Mouse (Mus musculus): Measurements from ENCODE around the gene Fam169a. TPM values are rescaled to one million over a fixed set of nuclear protein-coding genes. Genes with fewer than 3 reads are reported as not detected.
"Not testable (repeated sequence)": the region's sequence is repeated elsewhere in the genome, so short reads cannot be mapped to it uniquely, and the experiment has no call there.

Gene Fam169a
- total RNA-seq, 4 experiments from 2014 or later, result 38.5 to 43.1 (median 40.1) TPM

- DNase-seq (ENCODE audit: low spot score in 2 of 2), result no peak
These were observed 10.5 kb downstream of the Fam169a start for GRCm38 (mm10) chr13:97077556-97077955.

GRCm38 (mm10) chr13:97080201-97080600 is 13.1 kb downstream of the Fam169a start:
- DNase-seq (ENCODE audit: low spot score in 2 of 2), result no peak

GRCm38 (mm10) chr13:97080615-97081014 is 13.5 kb downstream of the Fam169a start:
- DNase-seq (ENCODE audit: low spot score in 2 of 2), result no peak

- DNase-seq (ENCODE audit: low spot score in 2 of 2), result no peak
These were observed 15.3 kb downstream of the Fam169a start for GRCm38 (mm10) chr13:97082432-97082831.

- DNase-seq (ENCODE audit: low spot score in 2 of 2), result no peak
These were observed 19.2 kb downstream of the Fam169a start for GRCm38 (mm10) chr13:97086316-97086715.

GRCm38 (mm10) chr13:97087421-97087820 is 20.3 kb downstream of the Fam169a start:
- no peak for DNase-seq (ENCODE audit: low spot score in 2 of 2)

GRCm38 (mm10) chr13:97088183-97088582 is 21.1 kb downstream of the Fam169a start:
- no peak for DNase-seq (ENCODE audit: low spot score in 2 of 2)

- DNase-seq (ENCODE audit: low spot score in 2 of 2), result no peak
These were observed 28.6 kb downstream of the Fam169a start for GRCm38 (mm10) chr13:97095726-97096125.

- DNase-seq (ENCODE audit: low spot score in 2 of 2), result peak; percentile 38 to 66
These were observed 32.2 kb downstream of the Fam169a start, which contains the start of gene Gm6169 for GRCm38 (mm10) chr13:97099187-97099852. TSS of gene Gm6169 (minus strand) at chr13:97099237.

GRCm38 (mm10) chr13:97104996-97105395 is 37.9 kb downstream of the Fam169a start:
- DNase-seq (ENCODE audit: low spot score in 2 of 2), result peak; percentile 26 to 29

GRCm38 (mm10) chr13:97107721-97108120 is 40.6 kb downstream of the Fam169a start:
- DNase-seq (ENCODE audit: low spot score in 2 of 2), result not testable (repeated sequence)

- no peak for DNase-seq (ENCODE audit: low spot score in 2 of 2)
These were observed 42.0 kb downstream of the Fam169a start for GRCm38 (mm10) chr13:97109046-97109445.

- no peak for DNase-seq (ENCODE audit: low spot score in 2 of 2)
These were observed 54.3 kb downstream of the Fam169a start for GRCm38 (mm10) chr13:97121341-97121740.

- not testable (repeated sequence) for DNase-seq (ENCODE audit: low spot score in 2 of 2)
These were observed 62.6 kb downstream of the Fam169a start for GRCm38 (mm10) chr13:97129654-97130053.

- not testable (repeated sequence) for DNase-seq (ENCODE audit: low spot score in 2 of 2)
These were observed 63.3 kb downstream of the Fam169a start for GRCm38 (mm10) chr13:97130413-97130812.

GRCm38 (mm10) chr13:97137466-97138400 is 70.6 kb downstream of the Fam169a start, which contains the start of the genes Gfm2 and Nsa2:
TSS of gene Gfm2 (plus strand) at chr13:97137937.
TSS of gene Nsa2 (minus strand) at chr13:97137937.
- DNase-seq (ENCODE audit: low spot score in 2 of 2), result peak; percentile 88 to 92

GRCm38 (mm10) chr13:97138404-97138931 is 71.4 kb downstream of the Fam169a start:
- not testable (repeated sequence) for DNase-seq (ENCODE audit: low spot score in 2 of 2)

GRCm38 (mm10) chr13:97142321-97142720 is 75.2 kb downstream of the Fam169a start:
- no peak for DNase-seq (ENCODE audit: low spot score in 2 of 2)

- no peak for DNase-seq (ENCODE audit: low spot score in 2 of 2)
These were observed 78.7 kb downstream of the Fam169a start for GRCm38 (mm10) chr13:97145834-97146233.

- no peak for DNase-seq (ENCODE audit: low spot score in 2 of 2)
These were observed 108.6 kb downstream of the Fam169a start for GRCm38 (mm10) chr13:97175520-97176264.

- no peak for DNase-seq (ENCODE audit: low spot score in 2 of 2)
These were observed 109.6 kb downstream of the Fam169a start for GRCm38 (mm10) chr13:97176731-97177130.
